Mouse (Mus musculus) R1 (cell line): ENCODE data around the gene Olfr963.
"Not testable (repeated sequence)": the region's sequence is repeated elsewhere in the genome, so short reads cannot be mapped to it uniquely, and the experiment has no call there.

Experiments
- DNase-seq: peaks from one replicate; pipeline ENCODE4 v3.0.0-alpha.2; 2018; ENCODE audit warnings: low read depth, low spot score

Gene Olfr963

GRCm38 (mm10) chr9:39666905-39667304 lies at the start of gene Olfr963:
TSS of gene Olfr963 (plus strand) at chr9:39667205.
- no peak for DNase-seq

GRCm38 (mm10) chr9:39621073-39621472 lies 45.9 kb upstream of the Olfr963 start, which contains the start of gene Olfr960:
TSS of gene Olfr960 (plus strand) at chr9:39621373.
- DNase-seq: no peak

GRCm38 (mm10) chr9:39623783-39624182 lies 43.2 kb upstream of the Olfr963 start:
- DNase-seq: no peak

GRCm38 (mm10) chr9:39624711-39625110 lies 42.3 kb upstream of the Olfr963 start:
- no peak for DNase-seq

- no peak for DNase-seq
Measured at GRCm38 (mm10) chr9:39629069-39629468, 37.9 kb upstream of the Olfr963 start.

GRCm38 (mm10) chr9:39633913-39634594 lies 33.0 kb upstream of the Olfr963 start:
- peak; percentile 15 for DNase-seq

- DNase-seq: no peak
Measured at GRCm38 (mm10) chr9:39644785-39645184, 22.2 kb upstream of the Olfr963 start, which contains the start of gene Olfr961. TSS of gene Olfr961 (plus strand) at chr9:39645085.

- DNase-seq: no peak
Measured at GRCm38 (mm10) chr9:39647382-39647781, 19.6 kb upstream of the Olfr963 start.

GRCm38 (mm10) chr9:39654756-39655396 lies 12.1 kb upstream of the Olfr963 start:
- no peak for DNase-seq

- DNase-seq: no peak
Measured at GRCm38 (mm10) chr9:39669723-39670122, 2.7 kb downstream of the Olfr963 start.

- no peak for DNase-seq
Measured at GRCm38 (mm10) chr9:39674820-39675219, 7.8 kb downstream of the Olfr963 start.

GRCm38 (mm10) chr9:39678557-39678956 lies 11.6 kb downstream of the Olfr963 start:
- DNase-seq: no peak

- DNase-seq: no peak
Measured at GRCm38 (mm10) chr9:39679280-39679679, 12.3 kb downstream of the Olfr963 start.

- not testable (repeated sequence) for DNase-seq
Measured at GRCm38 (mm10) chr9:39701123-39701522, 34.1 kb downstream of the Olfr963 start.

- no peak for DNase-seq
Measured at GRCm38 (mm10) chr9:39707017-39707416, 40.0 kb downstream of the Olfr963 start, which contains the start of gene Olfr149. TSS of gene Olfr149 (minus strand) at chr9:39707117.

GRCm38 (mm10) chr9:39708958-39709357 lies 42.0 kb downstream of the Olfr963 start:
- no peak for DNase-seq

GRCm38 (mm10) chr9:39711053-39711452 lies 44.0 kb downstream of the Olfr963 start, which contains the start of gene Olfr965:
TSS of gene Olfr965 (plus strand) at chr9:39711353.
- no peak for DNase-seq
